In genomic region chr6:115877239-115877638, GRCm38 (mm10) we compare ENCODE assay signal across 26 mouse cellular contexts. TPM values are rescaled to one million over a fixed set of nuclear protein-coding genes. Genes with fewer than 3 reads are reported as not detected.
DNase-seq lines count a peak whose midpoint lies in the region; ATAC-seq and TF ChIP-seq lines count a peak whose summit lies in the region.
"Had no signal": no experiment of that assay in that cellular context is flagged by ENCODE, and none has a peak within 500 bp of the region (broad histone marks: within the 10 kb centered on the region; RNA-seq: fewer than 3 reads in every experiment).

No protein-coding gene starts in this region.

- H3K79me2 ChIP-seq in MEL (ENCODE audit: control insufficient read depth, insufficient read depth, low read length, poor library complexity) = no peaks in the 10 kb centered on the region

- peak; percentile 48; the same call in 1 of the 2 replicates for ATAC-seq in granulocyte monocyte progenitor cell, adult 5-6 weeks (replicated peaks; ENCODE audit: poor library complexity, severe bottlenecking)
- ATAC-seq in megakaryocyte progenitor cell, adult 5-6 weeks (replicated peaks; ENCODE audit: poor library complexity) = peak; percentile 48
- ATAC-seq in erythroid progenitor cell, adult 5-6 weeks (replicated peaks; ENCODE audit: low FRiP score, poor library complexity, severe bottlenecking) = no peak
- ATAC-seq: activated CD4-positive, CD25-positive, alpha-beta regulatory T cell, adult 4 months; CD4-positive, CD25-positive, alpha-beta regulatory T cell, adult 4 months; Patski had no signal

- no peak for TF ChIP-seq CTCF in MEL (IDR thresholded peaks at IDR 0.05 in 2 of 3, conservative IDR thresholded peaks at IDR 0.05 in 1 of 3; ENCODE audit: control insufficient read depth in 1 of 3, insufficient read depth in 1 of 3, low read depth in 2 of 3, low read length in 3 of 3, poor library complexity in 1 of 3, severe bottlenecking in 1 of 3)

- no peak overlapping the region for H3K4me3 ChIP-seq in MEL (ENCODE audit: control insufficient read depth in 1 of 2, insufficient read depth in 1 of 2, low read depth in 2 of 2, low read length in 2 of 2)

- H3K27me3 ChIP-seq in MEL (ENCODE audit: control insufficient read depth in 1 of 2, insufficient read depth in 2 of 2, low read length in 2 of 2) = no peaks in the 10 kb centered on the region
- H3K27me3 ChIP-seq: CH12.LX, Patski had no signal

- TF ChIP-seq RAD21 in MEL (IDR thresholded peaks at IDR 0.05; ENCODE audit: low read depth, low read length) = no peak

- no peak for TF ChIP-seq EP300 in MEL (IDR thresholded peaks at IDR 0.05; ENCODE audit: low read depth in 1 of 2, low read length in 2 of 2)

- no peak for TF ChIP-seq POLR2A in MEL (IDR thresholded peaks at IDR 0.05; ENCODE audit: control insufficient read depth in 1 of 2, insufficient read depth in 1 of 2, low read depth in 1 of 2, low read length in 2 of 2, poor library complexity in 1 of 2)

- H3K9me3 ChIP-seq in MEL (replicated peaks; ENCODE audit: insufficient read depth, low read length) = no peaks in the 10 kb centered on the region
- H3K9me3 ChIP-seq: G1E had no signal

- DNase-seq in 416B (ENCODE audit: low read depth) = peak; percentile 55
- peak; percentile 19 for DNase-seq in MEL (ENCODE audit: low read depth, low spot score)
- DNase-seq in adrenal gland, postnatal 25 days = no peak
- DNase-seq in adrenal gland, adult 18-20 months (ENCODE audit: low spot score in 2 of 2) = no peak
- DNase-seq in gastrocnemius, adult 18-20 months (ENCODE audit: low spot score) = no peak
- DNase-seq: adrenal gland, adult 2 months; adrenal gland, adult 8-10 months; adrenal gland, postnatal 10 days; adrenal gland, postnatal 14 days; adrenal gland, postnatal 36 days; B cell, adult 2 months; cerebellum, adult 11 months; cerebellum, adult 11-12 months; cerebellum, adult 18-20 months; cerebellum, adult 2 months; cerebellum, adult 8-10 months; cerebellum, adult 9-10 months had no signal

- H3K36me3 ChIP-seq in MEL (ENCODE audit: control insufficient read depth in 1 of 2, insufficient read depth in 2 of 2, low read length in 2 of 2) = no peaks in the 10 kb centered on the region
- H3K36me3 ChIP-seq: G1E had no signal

- no peak overlapping the region for H3K27ac ChIP-seq in MEL (ENCODE audit: control insufficient read depth, low read depth, low read length)

- H3K4me1 ChIP-seq in MEL (ENCODE audit: control insufficient read depth in 1 of 2, insufficient read depth in 2 of 2, low read length in 2 of 2) = no peaks in the 10 kb centered on the region

- no peak overlapping the region for H3K9ac ChIP-seq in MEL (ENCODE audit: control insufficient read depth, low read depth, low read length, poor library complexity, severe bottlenecking)

TF ChIP-seq in MEL, 35 proteins besides CTCF, POLR2A, EP300 and RAD21:
- no peak for TF ChIP-seq KAT2A (conservative IDR thresholded peaks at IDR 0.05; ENCODE audit: low read depth, low read length)
- no peak for TF ChIP-seq E2F4 (IDR thresholded peaks at IDR 0.05; ENCODE audit: borderline replicate concordance, low read depth, low read length)
- TF ChIP-seq NRF1 (IDR thresholded peaks at IDR 0.05; ENCODE audit: insufficient read depth, low read depth, low read length, poor library complexity, severe bottlenecking) = no peak
- TF ChIP-seq SIN3A (IDR thresholded peaks at IDR 0.05; ENCODE audit: low read length) = no peak
- TF ChIP-seq POLR2AphosphoS5 (IDR thresholded peaks at IDR 0.05; ENCODE audit: borderline replicate concordance, low read depth, low read length) = no peak
- no peak for TF ChIP-seq ELF1 (IDR thresholded peaks at IDR 0.05; ENCODE audit: low read depth, low read length)
- peak; percentile 52 for TF ChIP-seq GATA1 (IDR thresholded peaks at IDR 0.05; ENCODE audit: low read depth, low read length)

RNA-seq across cellular contexts. Expression of gene Ift122, which starts 24.0 kb away (rescaled TPM):
- total RNA-seq in MEL (2012; rRNA removed) = 3.3 and 4.0 TPM in 2 replicates
- 1 to 10 TPM in 1 of 2 experiments, not detected in 1; 8.0 TPM for polyA plus RNA-seq in MEL (2012; ENCODE audit: insufficient read depth in 1 of 2, insufficient read length in 2 of 2, low read depth in 1 of 2, low replicate concordance in 2 of 2, missing spikeins in 1 of 2)
- 4.0 and 7.1 TPM in 2 replicates for total RNA-seq in granulocyte monocyte progenitor cell, adult 5-6 weeks (2014; fragmentation: Nextera tagmentation)
- total RNA-seq in granulocyte monocyte progenitor cell, adult 5-6 weeks (2017) = 4.6 and 5.7 TPM in 2 replicates
- 1.7 and 1.8 TPM in 2 replicates for total RNA-seq in megakaryocyte progenitor cell, adult 5-6 weeks (2015)
- total RNA-seq in megakaryocyte progenitor cell, adult 5-6 weeks (2017) = 3.2 and 3.9 TPM in 2 replicates
- total RNA-seq in adrenal gland, postnatal 25 days (2021) = 19.2 and 22.2 TPM in 2 replicates
- 10 to 100 TPM; 14.7 to 15.1 TPM for total RNA-seq in adrenal gland, adult 18-20 months (2021)
- 1 to 10 TPM; 3.9 to 4.2 TPM for total RNA-seq in gastrocnemius, adult 18-20 months (2021)
- total RNA-seq in erythroid progenitor cell, adult 5-6 weeks (2015; ENCODE audit: low replicate concordance) = not detected in 2 replicates
- 0.38 and 1.9 TPM in 2 replicates for total RNA-seq in erythroid progenitor cell, adult 5-6 weeks (2017; ENCODE audit: low replicate concordance)

RNA-seq across cellular contexts. Expression of gene Mbd4, which starts 24.1 kb away (rescaled TPM):
- total RNA-seq in MEL (2012; rRNA removed) = 5.6 and 6.4 TPM in 2 replicates
- polyA plus RNA-seq in MEL (2012; ENCODE audit: insufficient read depth in 1 of 2, insufficient read length in 2 of 2, low read depth in 1 of 2, low replicate concordance in 2 of 2, missing spikeins in 1 of 2) = 10 to 100 TPM in 1 of 2 experiments, not detected in 1; 10.1 TPM
- 25.2 and 31.1 TPM in 2 replicates for total RNA-seq in granulocyte monocyte progenitor cell, adult 5-6 weeks (2014; fragmentation: Nextera tagmentation)
- 16.5 and 22.9 TPM in 2 replicates for total RNA-seq in granulocyte monocyte progenitor cell, adult 5-6 weeks (2017)
- total RNA-seq in megakaryocyte progenitor cell, adult 5-6 weeks (2015) = 10.4 and 12.3 TPM in 2 replicates
- total RNA-seq in megakaryocyte progenitor cell, adult 5-6 weeks (2017) = 19.7 and 25.9 TPM in 2 replicates
- 4.0 and 4.8 TPM in 2 replicates for total RNA-seq in adrenal gland, postnatal 25 days (2021)
- total RNA-seq in adrenal gland, adult 18-20 months (2021) = 1 to 10 TPM; 1.6 to 2.0 TPM
- total RNA-seq in gastrocnemius, adult 18-20 months (2021) = under 1 TPM; 0.83 to 0.94 TPM
- total RNA-seq in erythroid progenitor cell, adult 5-6 weeks (2015; ENCODE audit: low replicate concordance) = 7.5 and 9.7 TPM in 2 replicates
- total RNA-seq in erythroid progenitor cell, adult 5-6 weeks (2017; ENCODE audit: low replicate concordance) = 14.8 and 22.6 TPM in 2 replicates

RNA-seq across cellular contexts. Expression of gene Efcab12, which starts 39.0 kb away (rescaled TPM):
- total RNA-seq in MEL (2012; rRNA removed) = not detected in 2 replicates
- polyA plus RNA-seq in MEL (2012; ENCODE audit: insufficient read depth in 1 of 2, insufficient read length in 2 of 2, low read depth in 1 of 2, low replicate concordance in 2 of 2, missing spikeins in 1 of 2) = under 1 TPM in 1 of 2 experiments, not detected in 1; 0.11 TPM
- not detected in 2 replicates for total RNA-seq in granulocyte monocyte progenitor cell, adult 5-6 weeks (2014; fragmentation: Nextera tagmentation)
- total RNA-seq in granulocyte monocyte progenitor cell, adult 5-6 weeks (2017) = 0.21 and 0.26 TPM in 2 replicates
- total RNA-seq in megakaryocyte progenitor cell, adult 5-6 weeks (2015) = 0.20 TPM in 2 replicates
- 0.42 TPM in 1 of 2 replicates, not detected in the other for total RNA-seq in megakaryocyte progenitor cell, adult 5-6 weeks (2017)
- total RNA-seq in adrenal gland, postnatal 25 days (2021) = 1.9 TPM in 1 of 2 replicates, not detected in the other
- under 1 TPM; 0.58 to 0.80 TPM for total RNA-seq in adrenal gland, adult 18-20 months (2021)
- total RNA-seq in gastrocnemius, adult 18-20 months (2021) = under 1 TPM in 1 of 2 experiments, not detected in 1; 0.14 TPM
- total RNA-seq in erythroid progenitor cell, adult 5-6 weeks (2015; ENCODE audit: low replicate concordance) = not detected in 2 replicates
- total RNA-seq in erythroid progenitor cell, adult 5-6 weeks (2017; ENCODE audit: low replicate concordance) = not detected in 2 replicates
- polyA plus RNA-seq: C2C12, G1E had no signal

RNA-seq across cellular contexts. Expression of gene Rho, which starts 54.3 kb away (rescaled TPM):
- total RNA-seq in MEL (2012; rRNA removed) = not detected in 2 replicates
- under 1 TPM in 1 of 2 experiments, not detected in 1; 0.11 TPM for polyA plus RNA-seq in MEL (2012; ENCODE audit: insufficient read depth in 1 of 2, insufficient read length in 2 of 2, low read depth in 1 of 2, low replicate concordance in 2 of 2, missing spikeins in 1 of 2)
- total RNA-seq in granulocyte monocyte progenitor cell, adult 5-6 weeks (2014; fragmentation: Nextera tagmentation) = not detected in 2 replicates
- not detected in 2 replicates for total RNA-seq in granulocyte monocyte progenitor cell, adult 5-6 weeks (2017)
- total RNA-seq in megakaryocyte progenitor cell, adult 5-6 weeks (2015) = 0.15 TPM in 1 of 2 replicates, not detected in the other
- 0.34 TPM in 1 of 2 replicates, not detected in the other for total RNA-seq in megakaryocyte progenitor cell, adult 5-6 weeks (2017)
- total RNA-seq in adrenal gland, postnatal 25 days (2021) = 0.94 and 1.9 TPM in 2 replicates
- total RNA-seq in adrenal gland, adult 18-20 months (2021) = under 1 TPM; 0.26 to 0.40 TPM
- under 1 TPM in 1 of 2 experiments, not detected in 1; 0.05 TPM for total RNA-seq in gastrocnemius, adult 18-20 months (2021)
- total RNA-seq in erythroid progenitor cell, adult 5-6 weeks (2015; ENCODE audit: low replicate concordance) = not detected in 2 replicates
- not detected in 2 replicates for total RNA-seq in erythroid progenitor cell, adult 5-6 weeks (2017; ENCODE audit: low replicate concordance)
- polyA plus RNA-seq: activated CD4-positive, CD25-positive, alpha-beta regulatory T cell, adult 4 months; CD4-positive, CD25-positive, alpha-beta regulatory T cell, adult 4 months; G1E had no signal

Comparison
In these comparisons a context has a peak if more than half of its experiments do, and no peak if none do; other contexts are left out.
1. DNase-seq: peak in 416B (single experiment) and MEL (single experiment); none in adrenal gland, postnatal 25 days (single experiment), adrenal gland, adult 18-20 months (0 of 2) and gastrocnemius, adult 18-20 months (single experiment).